Mouse (Mus musculus): ENCODE measurements around the gene Hlx. TPM values are rescaled to one million over a fixed set of nuclear protein-coding genes. Genes with fewer than 3 reads are reported as not detected.

The Hlx gene
- total RNA-seq (2021), result 1 to 10 TPM; 1.5 TPM

DNA sequence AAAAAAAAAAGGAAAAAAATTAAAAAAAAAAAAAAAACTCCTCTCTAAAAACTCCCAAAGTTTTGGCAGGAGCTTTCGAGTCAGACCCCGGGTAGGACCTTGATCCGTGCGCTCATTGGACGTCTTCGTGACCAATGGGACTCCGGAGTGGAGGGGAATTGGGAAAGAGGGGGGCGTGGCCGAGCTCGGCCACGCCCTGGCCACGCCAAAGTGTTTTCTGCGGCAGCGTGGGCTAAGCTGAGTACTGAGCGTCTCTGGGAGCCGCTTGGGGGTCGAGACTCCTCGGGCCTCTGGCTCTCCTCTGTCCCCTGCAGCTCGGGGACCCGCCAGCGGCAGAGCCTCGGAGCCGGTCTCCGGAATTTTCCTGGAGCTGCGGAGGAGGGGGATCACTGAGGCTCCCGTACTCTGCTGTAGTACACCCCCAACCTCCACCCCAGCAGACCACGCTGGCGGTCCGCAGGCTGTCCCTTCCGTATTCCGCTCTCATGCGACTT, at the start of gene Hlx:
Gene Hlx, minus strand, starts transcription at position 64 of the 494 bp plus-strand sequence.
- no peak for DNase-seq (ENCODE audit: extremely low spot score in 1 of 2, low spot score in 1 of 2)

- no peak for DNase-seq (ENCODE audit: extremely low spot score in 1 of 2, low spot score in 1 of 2)
Observed at GRCm38 (mm10) chr1:184782161-184782513, 49.7 kb upstream of the Hlx start.

GRCm38 (mm10) chr1:184781286-184782160, 49.1 kb upstream of the Hlx start:
- DNase-seq (ENCODE audit: extremely low spot score in 1 of 2, low spot score in 1 of 2), result no peak

- no peak for DNase-seq (ENCODE audit: extremely low spot score in 1 of 2, low spot score in 1 of 2)
Observed at GRCm38 (mm10) chr1:184778157-184778556, 45.7 kb upstream of the Hlx start.

DNA sequence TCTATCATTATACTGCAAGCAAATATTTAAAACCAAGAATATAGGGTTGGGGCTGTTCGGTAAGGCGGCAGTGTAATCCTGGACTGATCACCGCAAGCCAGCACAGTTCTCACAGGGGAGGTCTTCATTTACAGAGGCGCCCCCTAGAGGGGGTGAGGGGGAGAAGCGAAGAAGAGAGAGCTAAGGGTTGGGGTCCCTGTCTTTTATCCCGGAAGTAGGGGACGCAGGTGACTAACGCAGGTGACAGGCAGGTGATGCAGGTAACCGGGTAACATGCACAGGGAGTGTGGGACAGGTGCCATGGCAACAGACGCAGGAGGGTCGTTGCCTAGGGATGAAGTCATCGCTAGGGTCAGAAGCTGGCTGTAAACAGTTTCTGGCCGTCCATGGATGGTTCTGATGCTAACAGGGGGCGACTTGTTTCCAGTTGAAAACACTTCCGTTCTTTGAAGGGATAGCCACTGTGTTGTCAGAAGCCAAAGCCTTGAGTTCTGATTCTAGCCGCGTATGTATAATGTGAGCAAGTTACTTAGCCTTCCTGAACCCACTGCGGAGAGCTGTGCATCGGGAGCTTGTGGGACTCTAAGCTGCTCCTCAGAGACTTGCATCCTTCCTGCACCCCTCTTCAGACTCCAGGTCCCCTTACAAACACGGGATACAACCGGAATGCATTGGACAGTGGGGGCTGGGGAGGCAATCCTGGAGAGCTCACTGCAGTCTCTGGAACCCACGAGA, 44.8 kb upstream of the Hlx start:
- no peak for DNase-seq (ENCODE audit: extremely low spot score in 1 of 2, low spot score in 1 of 2)

DNA sequence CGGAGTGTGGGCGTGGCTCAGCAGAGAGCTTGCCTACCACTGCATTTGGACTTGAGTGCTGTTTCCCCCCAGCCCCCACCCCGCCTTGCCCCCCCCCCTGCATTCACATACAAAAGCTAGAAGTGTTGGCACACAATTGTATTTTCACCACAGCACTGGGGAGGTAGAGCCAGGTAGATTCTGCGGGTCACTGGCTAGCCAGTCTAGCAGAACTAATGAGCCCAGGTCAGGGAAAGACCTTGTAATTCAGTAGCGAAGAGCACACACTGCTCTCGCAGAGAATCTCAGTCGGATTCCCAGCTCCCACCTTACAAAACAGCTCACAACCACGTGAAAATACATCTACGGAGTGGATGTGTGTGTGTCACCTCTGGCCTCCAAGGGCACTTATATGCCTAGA, 42.9 kb upstream of the Hlx start:
- DNase-seq (ENCODE audit: extremely low spot score in 1 of 2, low spot score in 1 of 2), result no peak

- DNase-seq (ENCODE audit: extremely low spot score in 1 of 2, low spot score in 1 of 2), result no peak
Observed at GRCm38 (mm10) chr1:184771891-184772249, 39.5 kb upstream of the Hlx start.

- peak; percentile 67 to 90 for DNase-seq (ENCODE audit: extremely low spot score in 1 of 2, low spot score in 1 of 2)
Observed at GRCm38 (mm10) chr1:184771202-184771890, 38.9 kb upstream of the Hlx start.

- DNase-seq (ENCODE audit: extremely low spot score in 1 of 2, low spot score in 1 of 2), result no peak
Observed at GRCm38 (mm10) chr1:184763866-184764265, 31.4 kb upstream of the Hlx start.

- DNase-seq (ENCODE audit: extremely low spot score in 1 of 2, low spot score in 1 of 2), result no peak
Observed at GRCm38 (mm10) chr1:184762941-184763340, 30.5 kb upstream of the Hlx start.

DNA sequence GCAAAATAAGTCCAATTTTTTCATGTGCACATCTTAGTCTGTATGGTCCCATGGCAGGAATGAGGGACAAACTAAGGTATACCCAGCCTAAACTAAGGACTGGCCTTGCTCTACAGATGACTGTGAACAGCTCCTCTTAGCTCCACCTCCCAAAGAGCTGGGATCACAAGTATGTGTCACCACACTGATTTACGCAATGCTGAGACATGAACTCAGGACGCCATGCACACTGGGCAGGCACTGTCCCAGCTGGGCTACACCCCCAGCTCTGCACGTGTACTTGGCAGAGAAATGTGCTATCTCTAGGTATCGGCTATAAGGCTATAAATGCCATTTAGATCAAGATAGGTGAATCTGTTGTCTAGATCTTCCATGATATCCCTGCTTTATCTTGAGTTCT, 29.6 kb upstream of the Hlx start:
- no peak for DNase-seq (ENCODE audit: extremely low spot score in 1 of 2, low spot score in 1 of 2)

- DNase-seq (ENCODE audit: extremely low spot score in 1 of 2, low spot score in 1 of 2), result no peak
Observed at GRCm38 (mm10) chr1:184752671-184753070, 20.3 kb upstream of the Hlx start.

GRCm38 (mm10) chr1:184750114-184750664, 17.8 kb upstream of the Hlx start:
- DNase-seq (ENCODE audit: extremely low spot score in 1 of 2, low spot score in 1 of 2), result no peak

DNA sequence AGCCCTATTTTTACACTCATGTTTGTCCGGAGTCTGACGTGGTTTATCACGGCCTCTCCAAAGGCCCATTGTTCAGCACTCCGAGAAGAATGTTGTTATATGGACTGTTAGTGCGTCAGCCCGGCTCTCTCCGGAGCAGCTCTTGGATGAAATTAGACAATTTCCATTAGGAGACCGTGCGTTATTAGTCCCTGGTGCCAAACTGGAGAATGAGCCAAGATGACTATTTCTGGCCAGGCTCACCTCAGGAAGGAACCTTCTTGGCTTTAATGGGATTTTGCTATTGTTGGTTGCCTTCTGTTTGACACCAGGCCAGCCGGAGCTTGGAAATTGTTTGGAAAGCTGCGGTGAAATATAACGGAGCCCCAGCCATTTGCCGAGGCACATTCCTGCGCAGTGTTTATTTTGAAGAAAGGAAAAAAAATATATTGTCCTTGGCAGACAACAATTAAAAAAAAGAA, 16.3 kb upstream of the Hlx start:
- no peak for DNase-seq (ENCODE audit: extremely low spot score in 1 of 2, low spot score in 1 of 2)

GRCm38 (mm10) chr1:184737876-184738479, 5.6 kb upstream of the Hlx start:
- peak in 1 of 2 experiments; percentile 52 for DNase-seq (ENCODE audit: extremely low spot score in 1 of 2, low spot score in 1 of 2)

DNA sequence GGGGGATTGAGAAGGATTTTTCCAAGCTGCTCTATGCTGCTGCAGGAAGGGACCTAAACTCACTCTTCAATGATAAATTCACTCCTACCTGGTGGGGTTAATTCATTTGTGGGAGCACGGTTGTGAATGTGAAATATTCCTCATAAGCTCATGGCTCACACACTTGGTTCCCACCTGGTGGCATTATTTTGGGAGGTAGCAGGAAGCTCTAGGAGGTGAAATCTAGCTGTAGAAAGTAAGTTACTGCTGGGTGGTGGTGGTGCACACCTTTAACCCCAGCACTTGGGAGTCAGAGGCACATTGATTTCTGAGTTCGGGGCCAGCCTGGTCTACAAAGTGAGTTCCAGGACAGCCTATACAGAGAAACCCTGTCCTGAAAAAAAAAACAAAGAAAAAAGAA, 4.8 kb upstream of the Hlx start:
- DNase-seq (ENCODE audit: extremely low spot score in 1 of 2, low spot score in 1 of 2), result no peak

DNA sequence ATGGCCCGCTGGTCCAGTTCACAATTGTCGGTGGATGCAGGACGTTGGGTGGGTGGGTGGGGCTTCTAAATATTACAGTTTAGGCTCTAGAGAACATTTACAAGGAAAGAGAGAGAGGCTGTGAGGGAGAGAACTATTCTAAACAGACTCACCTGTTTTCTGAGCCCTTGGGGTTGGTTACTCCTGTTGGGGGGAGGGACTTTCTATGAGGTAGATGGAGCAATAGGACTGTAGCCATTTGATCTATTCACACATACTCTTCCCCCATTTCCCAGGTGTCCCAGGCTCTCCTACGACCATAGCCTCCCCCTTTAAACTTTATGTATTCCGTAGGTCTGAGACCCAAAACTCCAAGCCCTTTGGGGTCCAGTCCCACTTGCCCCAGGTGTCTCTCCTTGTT, 3.8 kb upstream of the Hlx start:
- DNase-seq (ENCODE audit: extremely low spot score in 1 of 2, low spot score in 1 of 2), result no peak

DNA sequence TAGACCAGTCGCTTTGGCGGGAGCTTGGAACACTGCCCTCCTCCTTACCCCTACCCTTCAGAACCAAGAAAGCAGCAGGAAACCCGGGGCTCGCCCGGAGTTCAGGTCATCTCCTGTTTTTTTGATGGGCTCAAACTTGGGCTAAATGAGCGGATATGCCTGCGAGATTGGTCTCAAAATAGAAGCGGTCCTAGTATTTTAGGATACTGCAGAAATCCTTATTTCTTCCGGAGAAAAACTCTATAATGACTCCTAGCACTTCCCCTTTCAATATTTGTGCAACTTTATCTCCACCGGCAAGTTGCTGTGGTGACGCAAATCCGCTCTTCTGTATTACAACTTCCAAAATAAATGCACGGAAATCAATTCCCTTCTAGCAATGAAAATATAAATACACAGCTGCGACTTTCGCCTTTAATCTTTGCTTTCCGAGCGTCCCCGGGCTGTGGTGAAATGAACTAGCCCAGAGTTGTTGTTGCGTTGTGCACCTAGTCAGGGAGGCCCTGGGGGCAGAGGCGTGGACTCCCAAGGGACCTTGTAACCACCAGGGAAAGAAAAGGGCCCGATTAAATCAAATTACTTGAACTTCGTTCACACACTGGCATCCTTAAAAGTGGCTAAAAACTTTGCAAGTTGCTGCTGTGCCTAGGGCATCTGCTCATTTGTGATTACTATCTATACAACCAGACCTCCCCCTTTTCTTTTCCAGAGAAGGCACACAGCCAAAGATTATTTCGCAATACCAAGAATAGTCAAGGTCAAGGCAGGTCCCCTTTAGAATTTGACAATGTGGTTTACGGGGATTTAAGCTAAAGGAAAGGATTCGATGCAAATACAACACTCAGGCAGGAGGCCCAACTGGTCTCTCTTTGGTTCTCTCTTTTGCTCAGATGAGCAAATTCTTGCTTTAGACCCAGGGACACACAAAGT, 2.8 kb upstream of the Hlx start:
- no peak for DNase-seq (ENCODE audit: extremely low spot score in 1 of 2, low spot score in 1 of 2)
